Mouse (Mus musculus) thymus, postnatal 25 days (tissue): ENCODE measurements at regions not wholly inside any gene's neighbourhood (a gene's known extent, or its start where the extent isn't known, plus 50 kb on each side); places are given as distances from the start of the nearest gene placed in this dataset.

Experiments used
- DNase-seq: peaks from one replicate; pipeline ENCODE4 v3.0.0; 2022

GRCm38 (mm10) chr17:9904525-9904991 lies 235.0 kb upstream of the Pabpc6 start:
- DNase-seq: no peak

GRCm38 (mm10) chr17:9903313-9903712 lies 233.8 kb upstream of the Pabpc6 start:
- DNase-seq: no peak

GRCm38 (mm10) chr17:9896964-9897363 lies 227.4 kb upstream of the Pabpc6 start:
- no peak for DNase-seq

GRCm38 (mm10) chr17:9895686-9896082 lies 226.2 kb upstream of the Pabpc6 start:
- DNase-seq: no peak

GRCm38 (mm10) chr17:9894828-9895685 lies 225.5 kb upstream of the Pabpc6 start:
- no peak for DNase-seq

GRCm38 (mm10) chr17:9893966-9894365 lies 224.4 kb upstream of the Pabpc6 start:
- DNase-seq: peak; percentile 32

- DNase-seq: no peak
These were observed 223.3 kb upstream of the Pabpc6 start for GRCm38 (mm10) chr17:9892776-9893175.

- DNase-seq: no peak
These were observed 222.6 kb upstream of the Pabpc6 start for GRCm38 (mm10) chr17:9892141-9892540.

- DNase-seq: no peak
These were observed 219.0 kb upstream of the Pabpc6 start for GRCm38 (mm10) chr17:9888494-9888893.

- DNase-seq: no peak
These were observed 215.6 kb upstream of the Pabpc6 start for GRCm38 (mm10) chr17:9885110-9885509.

GRCm38 (mm10) chr17:9882639-9883226 lies 213.2 kb upstream of the Pabpc6 start:
- no peak for DNase-seq

- DNase-seq: no peak
These were observed 210.2 kb upstream of the Pabpc6 start for GRCm38 (mm10) chr17:9879556-9880206.

GRCm38 (mm10) chr17:9873695-9874094 lies 204.2 kb upstream of the Pabpc6 start:
- no peak for DNase-seq

GRCm38 (mm10) chr17:9870237-9870636 lies 200.7 kb upstream of the Pabpc6 start:
- no peak for DNase-seq

GRCm38 (mm10) chr17:9868747-9869281 lies 199.3 kb upstream of the Pabpc6 start:
- no peak for DNase-seq

- DNase-seq: no peak
These were observed 194.7 kb upstream of the Pabpc6 start for GRCm38 (mm10) chr17:9864254-9864653.

- DNase-seq: no peak
These were observed 192.7 kb upstream of the Pabpc6 start for GRCm38 (mm10) chr17:9861923-9862854.

GRCm38 (mm10) chr17:9861346-9861745 lies 191.8 kb upstream of the Pabpc6 start:
- no peak for DNase-seq

- DNase-seq: no peak
These were observed 179.2 kb upstream of the Pabpc6 start for GRCm38 (mm10) chr17:9848559-9849357.

- no peak for DNase-seq
These were observed 176.0 kb upstream of the Pabpc6 start for GRCm38 (mm10) chr17:9845451-9846075.

- DNase-seq: no peak
These were observed 171.6 kb upstream of the Pabpc6 start for GRCm38 (mm10) chr17:9841103-9841502.
